Mouse (Mus musculus) ES-E14 (cell line): ENCODE measurements around the gene Mpzl3.

Source experiments
- CHD2 ChIP-seq: IDR thresholded peaks from 2 replicates; pipeline ENCODE4 v1.6.1; 2014; ENCODE audit warnings: mild to moderate bottlenecking, low read depth, low read length, inconsistent platforms
- HCFC1 ChIP-seq: IDR thresholded peaks from 2 replicates; pipeline ENCODE4 v1.6.1; 2012; ENCODE audit warnings: low read length, inconsistent platforms, borderline replicate concordance; ENCODE audit not compliant: insufficient read depth
- ZC3H11A ChIP-seq: IDR thresholded peaks from 2 replicates; pipeline ENCODE4 v1.6.1; 2012; ENCODE audit warnings: low read depth, mild to moderate bottlenecking, inconsistent platforms, low read length, borderline replicate concordance
- ZNF384 ChIP-seq: IDR thresholded peaks from 2 replicates; pipeline ENCODE4 v1.6.1; 2012; ENCODE audit warnings: low read depth, low read length, inconsistent platforms

GRCm38 (mm10) chr9:45042056-45042720, 12.8 kb upstream of the Mpzl3 start:
- no peak for TF ChIP-seq ZNF384
- TF ChIP-seq CHD2 = no peak
- TF ChIP-seq ZC3H11A = no peak
- TF ChIP-seq HCFC1 = no peak
